Mouse (Mus musculus) c-Kit-positive CD71-positive TER-119-negative erythroid progenitor cells, embryonic 14.5 days (primary cell): ENCODE results near the gene Aff1.

Experiments
- DNase-seq: peaks from one replicate; pipeline ENCODE4 v3.0.0-alpha.2; 2013; ENCODE audit warnings: low read depth

Aff1 gene

DNA sequence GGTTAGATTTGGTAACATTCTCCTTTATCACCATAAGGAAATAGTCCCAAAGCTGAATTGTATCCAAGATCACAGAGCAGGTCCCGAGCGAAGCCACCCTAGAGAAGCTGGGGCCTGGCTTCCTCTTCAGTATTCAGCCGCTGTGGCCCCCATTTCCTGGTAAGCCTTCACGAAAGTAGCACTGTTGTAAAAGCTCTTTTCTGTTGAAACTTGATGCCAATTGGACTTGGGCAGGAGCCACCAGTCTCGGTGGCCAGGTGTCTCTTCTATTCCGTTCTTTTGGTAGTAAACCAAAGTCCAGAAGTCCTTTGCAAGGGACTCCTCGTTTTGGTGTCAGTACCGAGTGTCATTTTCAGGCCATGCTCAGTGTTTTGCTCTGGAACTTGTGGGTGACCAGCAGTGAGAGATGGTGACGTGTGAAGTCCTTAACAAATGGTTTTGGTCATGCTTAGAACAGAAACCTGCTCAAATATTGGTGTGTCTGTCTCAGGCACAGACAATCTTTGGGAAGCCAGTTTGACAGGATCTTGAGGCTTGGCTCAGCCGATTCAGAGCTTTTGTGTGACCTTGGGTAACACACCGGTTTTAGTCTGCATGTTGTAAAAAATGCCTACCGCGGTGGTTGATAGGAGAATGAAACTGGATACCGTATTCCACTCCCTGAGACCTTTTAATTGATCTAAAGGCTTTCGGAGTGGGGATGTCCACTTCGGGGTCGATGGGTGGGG lies 114.8 kb downstream of the Aff1 start:
- DNase-seq: no peak

DNA sequence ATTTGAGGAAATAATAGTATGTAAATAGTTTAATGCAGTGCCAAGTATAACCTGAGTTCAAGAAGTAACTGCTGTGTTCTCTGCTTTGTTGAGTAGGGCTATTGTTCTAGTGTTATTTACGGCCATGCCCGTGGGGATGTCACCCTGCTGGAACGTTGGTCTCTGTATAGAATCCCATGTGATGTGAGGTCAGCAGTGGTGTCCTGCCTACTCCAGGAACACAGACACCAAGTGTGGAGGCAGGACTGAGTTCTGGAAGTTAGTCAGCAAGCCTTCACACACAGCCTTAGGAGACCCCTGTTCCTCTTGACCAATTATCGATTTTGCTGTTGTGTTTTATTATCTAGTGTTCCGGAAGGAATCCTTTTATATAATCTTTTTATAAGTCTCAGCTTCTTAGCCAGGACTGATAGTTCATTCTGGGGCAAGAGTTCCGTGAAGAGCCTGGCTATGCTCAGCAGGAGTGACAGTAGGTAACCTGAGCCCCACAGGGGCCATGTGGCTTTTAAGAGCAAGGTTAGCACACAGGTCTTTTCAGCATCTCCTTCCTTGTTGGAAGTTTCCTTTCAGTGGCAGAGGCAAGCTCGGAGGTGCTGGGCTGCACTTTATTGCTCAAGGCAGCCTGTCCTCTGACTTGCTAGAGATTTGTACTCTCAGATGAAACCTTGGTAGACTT lies 115.6 kb downstream of the Aff1 start:
- no peak for DNase-seq

- no peak for DNase-seq
Observed at GRCm38 (mm10) chr5:103809674-103810330, 117.6 kb downstream of the Aff1 start.

DNA sequence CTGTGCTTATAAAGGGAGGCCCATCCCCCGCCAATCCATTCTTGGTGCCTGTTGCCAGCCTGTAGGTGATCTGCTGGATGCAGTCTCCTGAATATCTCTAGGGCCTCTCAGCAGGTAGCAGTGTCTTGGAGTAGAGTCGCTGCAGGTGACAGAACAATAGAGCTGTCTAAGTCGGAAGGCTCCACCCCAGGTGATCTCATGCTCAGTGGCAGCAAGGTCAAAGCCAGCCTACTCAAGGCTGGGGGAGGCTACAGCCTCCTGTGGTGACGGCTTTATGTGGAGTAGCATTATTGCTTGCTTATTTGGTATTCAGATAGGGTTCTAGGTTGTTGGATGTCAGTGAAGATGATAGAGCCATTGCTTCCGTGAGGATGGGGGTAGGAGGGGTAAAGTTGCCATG lies 121.1 kb downstream of the Aff1 start:
- no peak for DNase-seq

- no peak for DNase-seq
Observed at GRCm38 (mm10) chr5:103813997-103814542, 121.9 kb downstream of the Aff1 start.

DNA sequence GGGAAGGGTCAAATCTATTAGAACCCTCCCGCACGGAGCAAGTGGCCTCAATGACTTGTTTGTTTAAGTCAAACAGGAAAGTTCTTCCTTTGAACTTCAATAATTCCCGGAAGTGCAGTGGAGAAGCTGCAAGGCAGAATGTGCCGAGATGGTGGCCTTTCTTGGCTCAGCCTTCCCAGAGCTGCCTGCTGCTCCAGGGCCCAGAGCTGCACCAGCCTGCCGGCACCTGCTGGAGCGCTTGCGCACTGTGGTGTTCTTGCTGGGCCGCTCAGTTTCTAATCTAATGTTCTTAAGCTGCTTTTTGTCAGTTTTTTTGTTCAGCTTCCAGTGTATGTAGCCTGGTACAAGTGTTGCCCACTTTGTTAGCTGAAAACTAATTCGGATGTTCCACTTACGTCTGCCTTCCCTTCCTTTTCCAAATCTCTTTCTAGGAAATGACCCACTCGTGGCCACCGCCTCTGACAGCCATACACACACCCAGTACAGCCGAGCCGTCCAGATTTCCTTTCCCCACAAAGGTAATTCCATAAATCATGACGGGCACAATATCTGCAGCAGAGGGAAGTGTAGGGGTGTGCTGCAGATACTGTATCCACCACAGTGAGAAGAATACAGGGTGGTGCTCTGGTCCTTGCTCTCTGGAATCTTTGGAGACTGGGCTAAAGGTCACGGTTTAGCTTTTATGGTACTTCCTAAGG lies 122.5 kb downstream of the Aff1 start:
- DNase-seq: no peak

DNA sequence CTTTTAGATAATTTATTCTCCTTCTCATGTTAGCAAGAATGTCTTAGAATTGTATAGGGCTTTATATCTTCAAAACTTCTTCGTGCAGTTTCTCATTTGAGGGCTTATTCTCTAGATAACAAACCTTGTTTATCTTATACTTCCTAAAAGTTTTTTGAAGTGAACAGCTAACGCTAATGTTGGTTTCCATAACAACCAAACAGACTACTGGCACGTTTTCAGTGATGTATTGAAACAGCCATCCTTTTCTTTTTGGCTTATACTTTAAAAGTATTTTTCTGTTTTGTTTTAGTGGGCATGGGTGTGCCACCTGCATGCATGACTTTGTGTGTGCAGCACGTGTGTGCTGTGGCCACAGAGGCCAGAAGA lies 123.1 kb downstream of the Aff1 start:
- no peak for DNase-seq

DNA sequence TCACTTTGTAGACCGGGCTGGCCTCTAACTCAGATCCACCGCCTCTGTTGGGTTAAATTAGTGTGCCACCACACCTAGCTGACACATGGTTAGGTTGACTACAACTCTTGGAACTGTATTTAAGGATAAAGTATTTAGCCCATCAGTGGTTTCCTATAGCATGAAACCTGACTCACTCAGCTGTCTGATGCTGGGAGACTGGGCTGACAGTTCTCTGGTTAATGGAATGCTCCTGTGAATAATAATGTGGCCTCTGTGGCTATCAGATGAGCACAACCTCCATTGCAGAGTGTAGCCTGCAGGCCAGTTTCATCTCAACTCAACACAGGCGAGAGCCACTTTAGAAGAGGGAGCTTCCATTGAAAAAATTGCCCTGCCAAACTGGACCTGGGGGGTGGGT lies 124.5 kb downstream of the Aff1 start:
- no peak for DNase-seq

GRCm38 (mm10) chr5:103817754-103818153 lies 125.6 kb downstream of the Aff1 start:
- peak; percentile 68 for DNase-seq

DNA sequence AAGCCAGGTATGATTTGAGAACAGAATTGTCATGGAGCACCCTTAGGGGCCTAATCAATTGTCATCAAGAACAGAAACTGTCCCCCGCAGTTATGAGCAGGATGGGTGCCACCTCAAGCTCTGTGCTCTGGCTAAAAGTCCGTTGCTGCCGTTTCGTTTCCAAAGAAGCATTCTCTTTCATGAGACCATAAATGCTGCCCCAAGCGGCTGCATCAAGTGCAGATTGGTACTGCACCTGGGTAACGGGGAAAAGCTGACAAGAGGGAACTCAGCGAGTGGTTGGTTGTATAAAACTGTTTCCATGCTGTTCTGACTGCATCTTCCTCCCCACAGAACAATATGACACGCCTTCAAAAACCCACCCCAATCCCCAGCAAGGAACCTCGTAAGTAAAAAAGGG lies 126.4 kb downstream of the Aff1 start:
- DNase-seq: no peak

GRCm38 (mm10) chr5:103819674-103820073 lies 127.5 kb downstream of the Aff1 start:
- no peak for DNase-seq

DNA sequence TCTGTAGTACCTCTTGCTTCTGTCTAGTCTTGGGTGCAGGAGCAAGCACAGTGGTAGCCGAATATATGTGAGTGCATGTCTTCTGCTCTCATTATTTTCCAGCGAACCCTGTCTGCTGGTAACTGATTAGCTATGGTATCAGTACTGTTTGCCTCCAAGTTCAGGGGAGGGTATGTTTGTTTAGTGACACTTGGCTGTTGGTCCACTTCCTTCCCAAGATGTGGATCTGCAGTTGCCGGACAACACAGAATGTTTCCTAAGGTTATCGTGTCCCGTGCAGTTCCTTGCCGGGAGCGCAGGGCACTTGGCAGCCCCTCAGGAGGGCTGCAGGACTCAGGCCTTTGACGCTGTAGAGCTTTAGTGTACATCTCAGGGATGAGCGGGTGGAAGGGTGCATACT lies 128.9 kb downstream of the Aff1 start:
- DNase-seq: no peak

DNA sequence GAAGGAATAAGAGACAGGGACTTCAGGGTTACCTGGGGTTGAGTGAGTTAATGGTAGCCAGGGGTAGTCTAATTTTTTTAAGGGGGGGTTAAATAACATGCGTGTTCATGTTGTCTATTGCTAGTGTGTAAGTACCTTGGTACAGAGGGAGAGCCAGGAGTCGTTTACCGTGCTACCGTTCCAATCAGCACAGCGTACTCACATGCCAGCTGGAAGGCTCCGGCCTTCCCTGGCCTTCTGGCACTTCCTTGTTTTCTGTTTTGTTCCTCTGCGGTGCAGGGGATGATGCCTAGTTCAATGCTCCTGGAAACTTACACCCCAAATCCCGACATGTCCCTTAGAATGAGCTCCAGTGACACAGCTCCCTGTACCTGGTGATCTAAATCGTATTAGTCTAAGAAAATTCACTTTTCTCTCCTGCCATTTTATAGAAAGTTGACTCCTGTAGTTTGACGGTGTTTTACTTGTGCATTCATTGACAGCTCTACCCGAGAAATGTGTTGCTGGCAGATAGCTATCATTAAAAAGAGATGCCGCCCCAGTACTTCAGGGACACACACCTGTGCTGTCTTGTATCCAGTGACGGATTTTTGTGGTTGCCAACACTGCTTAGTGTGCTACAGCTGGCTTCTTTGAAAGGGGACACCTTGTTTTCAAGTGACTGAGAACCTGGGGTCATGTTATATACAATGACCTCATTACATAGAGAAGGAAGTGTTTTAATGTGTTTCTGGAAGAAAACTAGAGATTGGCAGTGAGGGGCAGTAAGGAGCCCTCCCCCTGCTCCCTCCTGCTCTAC lies 129.5 kb downstream of the Aff1 start:
- DNase-seq: no peak

DNA sequence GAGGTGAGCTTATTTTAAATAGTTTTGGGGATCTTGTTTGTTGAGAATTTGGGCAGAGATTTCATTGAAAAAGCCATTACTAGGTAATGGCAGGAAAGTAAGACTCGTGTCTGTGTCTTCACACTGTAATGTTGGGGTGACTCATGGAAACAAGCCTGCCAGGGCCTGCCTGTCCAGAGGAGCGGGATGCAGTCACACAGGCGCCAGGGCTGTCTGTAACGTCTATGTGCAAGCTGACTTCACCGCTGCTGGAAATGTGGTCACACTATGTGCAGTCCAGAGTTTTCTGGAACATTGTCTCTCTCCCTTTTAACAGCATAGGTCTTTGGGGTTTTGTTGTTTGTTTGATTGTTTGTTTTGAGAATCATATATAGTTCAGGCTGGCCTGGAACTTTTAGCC lies 130.8 kb downstream of the Aff1 start:
- DNase-seq: no peak

GRCm38 (mm10) chr5:103828304-103828703 lies 136.1 kb downstream of the Aff1 start:
- no peak for DNase-seq

DNA sequence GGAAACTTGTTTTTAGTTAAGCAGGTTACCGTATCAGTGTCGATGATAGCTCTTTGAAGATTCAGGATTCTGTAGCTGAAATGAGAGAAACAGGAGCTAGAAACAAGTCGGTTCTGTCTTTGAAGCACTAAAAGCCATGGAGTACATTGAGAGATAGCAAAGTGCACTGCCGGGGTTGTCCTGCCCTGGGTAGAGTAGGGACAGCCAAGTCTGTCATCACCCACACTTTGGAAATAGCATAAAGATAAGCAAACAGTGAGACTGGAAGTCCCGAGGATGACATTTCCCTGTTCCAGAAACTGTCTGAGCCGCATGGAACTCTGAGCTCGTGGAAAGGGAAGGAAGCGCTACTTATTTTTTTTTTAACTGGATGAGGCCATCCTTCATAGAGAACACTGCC lies 136.6 kb downstream of the Aff1 start:
- no peak for DNase-seq

DNA sequence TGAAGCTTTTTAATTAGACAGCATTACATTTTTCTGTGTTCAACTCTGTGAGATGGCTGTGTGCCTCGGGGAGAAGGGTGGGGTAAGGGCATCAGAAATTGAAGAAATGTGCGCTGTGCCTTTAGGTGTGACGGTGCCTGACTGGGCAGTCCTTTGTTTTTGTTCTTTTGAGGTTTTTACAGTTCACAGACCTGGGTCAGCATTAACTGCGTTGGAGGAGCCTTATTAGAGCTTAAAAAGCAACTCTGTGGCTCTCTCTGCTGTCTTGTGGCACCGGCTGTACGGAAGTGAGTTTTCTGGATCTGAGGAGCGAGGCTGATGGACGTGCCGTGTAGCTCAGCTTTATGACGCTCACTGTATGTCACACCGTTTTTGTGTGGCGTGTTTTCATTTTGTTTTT lies 137.0 kb downstream of the Aff1 start:
- DNase-seq: no peak

DNA sequence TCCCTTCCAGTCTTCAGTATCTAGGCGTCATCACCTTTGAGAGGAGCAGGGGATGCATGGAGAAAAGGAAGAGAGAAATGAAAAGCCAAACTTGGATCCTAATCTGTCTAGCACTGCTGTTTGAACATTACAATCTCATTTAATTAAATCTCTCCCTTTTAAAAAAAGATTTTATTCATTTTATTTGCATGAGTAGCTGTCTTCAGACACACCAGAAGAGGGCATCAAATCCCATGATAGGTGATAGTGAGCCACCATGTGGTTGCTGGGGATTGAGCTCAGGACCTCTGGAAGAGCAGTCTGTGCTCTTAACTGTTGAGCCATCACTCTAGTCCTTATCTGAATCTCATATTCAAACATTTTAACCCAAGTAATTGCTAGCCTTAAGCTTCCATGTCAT lies 138.7 kb downstream of the Aff1 start:
- no peak for DNase-seq

DNA sequence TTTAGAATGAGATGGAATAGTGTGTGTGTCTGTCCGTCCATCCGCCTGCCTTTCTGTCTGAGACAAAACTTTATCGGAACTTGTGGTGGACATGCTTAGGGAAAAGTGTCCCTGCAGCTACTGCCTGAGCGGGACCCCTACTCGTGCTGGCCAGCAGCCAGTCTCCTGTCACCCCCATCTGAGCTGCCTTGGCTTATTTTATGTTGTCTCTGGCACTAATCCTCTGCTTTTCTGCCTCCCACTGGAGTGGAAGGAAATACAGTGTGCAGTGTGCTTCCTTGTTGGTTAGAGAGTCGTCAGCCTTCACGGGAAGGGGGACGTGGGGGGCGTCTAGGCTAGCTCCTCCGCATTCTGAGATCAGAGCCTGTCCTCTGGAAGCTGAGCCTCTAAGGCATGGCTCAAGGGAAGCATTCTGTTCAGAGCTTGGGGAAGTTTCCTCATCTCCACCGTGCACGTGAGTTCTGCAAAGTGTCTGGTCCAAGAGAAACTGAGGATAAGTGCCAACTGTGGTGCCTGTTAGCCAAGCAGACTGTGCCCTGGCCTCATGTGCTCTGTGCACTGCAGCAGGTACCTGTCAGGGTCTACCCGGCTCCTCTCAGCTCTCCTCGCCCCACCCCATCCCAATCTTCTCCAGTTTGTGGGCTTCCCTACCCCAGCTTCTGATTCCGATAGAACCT lies 143.4 kb downstream of the Aff1 start:
- no peak for DNase-seq

GRCm38 (mm10) chr5:103836148-103836784 lies 144.1 kb downstream of the Aff1 start:
- DNase-seq: no peak
